Mouse (Mus musculus): Measurements from ENCODE around the gene Gm21954.

Gene Gm21954

GRCm38 (mm10) chr3:55472110-55472509, at the start of gene Gm21954:
Gene Gm21954, minus strand, starts transcription at chr3:55472210.
- no peak for DNase-seq (ENCODE audit: low read depth)

- no peak for DNase-seq (ENCODE audit: low read depth)
Observed at GRCm38 (mm10) chr3:55521776-55522175, 49.8 kb upstream of the Gm21954 start.

- peak; percentile 22 for DNase-seq (ENCODE audit: low read depth)
Observed at GRCm38 (mm10) chr3:55520240-55521180, 48.5 kb upstream of the Gm21954 start.

GRCm38 (mm10) chr3:55517454-55518014, 45.5 kb upstream of the Gm21954 start:
- DNase-seq (ENCODE audit: low read depth): no peak

- DNase-seq (ENCODE audit: low read depth): no peak
Observed at GRCm38 (mm10) chr3:55515966-55516365, 44.0 kb upstream of the Gm21954 start.

GRCm38 (mm10) chr3:55511658-55512057, 39.6 kb upstream of the Gm21954 start:
- DNase-seq (ENCODE audit: low read depth): no peak

- DNase-seq (ENCODE audit: low read depth): no peak
Observed at GRCm38 (mm10) chr3:55510198-55510597, 38.2 kb upstream of the Gm21954 start.

GRCm38 (mm10) chr3:55499298-55499697, 27.3 kb upstream of the Gm21954 start:
- no peak for DNase-seq (ENCODE audit: low read depth)

- DNase-seq (ENCODE audit: low read depth): no peak
Observed at GRCm38 (mm10) chr3:55496462-55496941, 24.5 kb upstream of the Gm21954 start.

- DNase-seq (ENCODE audit: low read depth): no peak
Observed at GRCm38 (mm10) chr3:55495866-55496265, 23.9 kb upstream of the Gm21954 start.

- DNase-seq (ENCODE audit: low read depth): no peak
Observed at GRCm38 (mm10) chr3:55495231-55495630, 23.2 kb upstream of the Gm21954 start.

- no peak for DNase-seq (ENCODE audit: low read depth)
Observed at GRCm38 (mm10) chr3:55494348-55494747, 22.3 kb upstream of the Gm21954 start.

- DNase-seq (ENCODE audit: low read depth): no peak
Observed at GRCm38 (mm10) chr3:55492021-55492420, 20.0 kb upstream of the Gm21954 start.

- DNase-seq (ENCODE audit: low read depth): no peak
Observed at GRCm38 (mm10) chr3:55489231-55489990, 17.4 kb upstream of the Gm21954 start.

GRCm38 (mm10) chr3:55483328-55483727, 11.3 kb upstream of the Gm21954 start:
- no peak for DNase-seq (ENCODE audit: low read depth)

GRCm38 (mm10) chr3:55481140-55481539, 9.1 kb upstream of the Gm21954 start:
- DNase-seq (ENCODE audit: low read depth): no peak

- no peak for DNase-seq (ENCODE audit: low read depth)
Observed at GRCm38 (mm10) chr3:55479306-55479705, 7.3 kb upstream of the Gm21954 start.

GRCm38 (mm10) chr3:55476694-55477093, 4.7 kb upstream of the Gm21954 start:
- DNase-seq (ENCODE audit: low read depth): no peak

- DNase-seq (ENCODE audit: low read depth): no peak
Observed at GRCm38 (mm10) chr3:55473146-55473545, 1.1 kb upstream of the Gm21954 start.

GRCm38 (mm10) chr3:55466348-55466747, 5.7 kb downstream of the Gm21954 start:
- DNase-seq (ENCODE audit: low read depth): no peak

GRCm38 (mm10) chr3:55465785-55466184, 6.2 kb downstream of the Gm21954 start:
- no peak for DNase-seq (ENCODE audit: low read depth)

GRCm38 (mm10) chr3:55464226-55464625, 7.8 kb downstream of the Gm21954 start:
- DNase-seq (ENCODE audit: low read depth): no peak

Data from c-Kit-positive CD71-positive TER-119-negative erythroid progenitor cells, embryonic 14.5 days (primary cell).